Mouse (Mus musculus) embryonic facial prominence, embryonic 14.5 days (tissue): Measurements from ENCODE around the gene Snx29. TPM values are rescaled to one million over a fixed set of nuclear protein-coding genes. Genes with fewer than 3 reads are reported as not detected.
"Not testable (repeated sequence)": the region's sequence is repeated elsewhere in the genome, so short reads cannot be mapped to it uniquely, and the experiment has no call there.

Experiments used
- ATAC-seq: fragments of 200-750 bp; cut with Nextera tagmentation; 2 replicates; pipeline ENCODE4 v1.8.0; 2017; ENCODE audit warnings: low read depth, moderate number of reproducible peaks, moderate TSS enrichment
- DNase-seq: peaks from one replicate; pipeline ENCODE4 v3.0.0-alpha.2; 2015; ENCODE audit warnings: low spot score
- H3K27ac ChIP-seq: fragments of 300-500 bp; sonication (generic); replicated peaks from 2 replicates; pipeline ENCODE4 v1.5.1; 2014; ENCODE audit warnings: low read depth, mild to moderate bottlenecking, low read length, moderate library complexity
- H3K27me3 ChIP-seq: fragments of 300-500 bp; sonication (generic); replicated peaks from 2 replicates; pipeline ENCODE4 v1.6.1; 2014; ENCODE audit warnings: low read length; ENCODE audit not compliant: control insufficient read depth, insufficient read depth
- H3K36me3 ChIP-seq: fragments of 300-500 bp; sonication (generic); 2 replicates; pipeline ENCODE4 v1.6.1; 2014; ENCODE audit warnings: low read length, mixed read lengths; ENCODE audit not compliant: control insufficient read depth, insufficient read depth
- H3K4me1 ChIP-seq: fragments of 300-500 bp; sonication (generic); 2 replicates; pipeline ENCODE4 v1.6.1; 2014; ENCODE audit warnings: antibody characterized with exemption, low read length; ENCODE audit not compliant: control insufficient read depth, insufficient read depth
- H3K4me2 ChIP-seq: fragments of 300-500 bp; sonication (generic); 2 replicates; pipeline ENCODE4 v1.6.1; 2014; ENCODE audit warnings: low read depth, mild to moderate bottlenecking, low read length, moderate library complexity, mixed read lengths
- H3K4me3 ChIP-seq: fragments of 300-500 bp; sonication (generic); 2 replicates; pipeline ENCODE4 v1.5.1; 2014; ENCODE audit warnings: low read depth, mild to moderate bottlenecking, low read length
- H3K9ac ChIP-seq: fragments of 300-500 bp; sonication (generic); 2 replicates; pipeline ENCODE4 v1.6.1; 2014; ENCODE audit warnings: low read depth, mild to moderate bottlenecking, low read length, moderate library complexity, mixed read lengths
- H3K9me3 ChIP-seq: fragments of 300-500 bp; sonication (generic); 2 replicates; pipeline ENCODE4 v1.6.1; 2016; ENCODE audit warnings: low read length; ENCODE audit not compliant: control insufficient read depth
- WGBS: fragments of 180-500 bp; shearing (Covaris S2); extraction: QIAGEN DNeasy Blood & Tissue Kit; methylation state at CpG from one replicate; pipeline ENCODE4 v1.1.7; 2014; 5-methylcytosine and 5-hydroxymethylcytosine counted together
- polyA plus RNA-seq: library from polyadenylated mRNA; unstranded; fragments of >200 nt; fragmentation: Nextera tagmentation; extraction: Ambion mirVana; gene quantifications from 2 replicates; pipeline ENCODE4 v1.2.1, GENCODE M21; 2014

Snx29 gene
- polyA plus RNA-seq, 1 experiment from 2014 or later = 9.7 TPM

DNA sequence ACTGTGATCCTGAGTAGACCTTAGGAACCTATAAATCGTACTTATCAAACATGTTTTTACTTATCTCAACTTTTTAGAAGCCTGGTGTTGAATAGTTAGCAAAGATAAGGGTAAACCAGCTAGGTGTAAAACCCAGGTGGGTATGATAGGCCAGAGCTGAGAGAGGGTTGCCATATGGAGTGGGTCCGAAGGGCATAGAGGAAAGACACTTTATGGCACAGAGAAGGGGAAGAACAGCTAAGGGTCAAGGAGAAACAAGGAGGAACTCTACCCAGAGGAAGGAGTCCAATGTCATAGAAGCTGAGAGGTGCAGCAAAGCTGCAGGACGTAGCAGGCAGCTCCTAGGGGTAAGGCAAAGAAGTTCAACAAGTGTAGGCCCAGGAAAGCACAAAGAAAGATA lies 244.9 kb downstream of the Snx29 start:
- DNase-seq (no peak), ATAC-seq (no peak)
- Histone ChIP-seq H3K27ac (no peak overlapping the region), H3K4me2 (no peak overlapping the region), H3K9ac (no peak overlapping the region), H3K4me3 (no peak overlapping the region), H3K4me1 (no peaks in the 10 kb centered on the region), H3K9me3 (no peaks in the 10 kb centered on the region), H3K27me3 (no peaks in the 10 kb centered on the region), H3K36me3 (no peaks in the 10 kb centered on the region)
- WGBS = 77% methylated on average over 3 of the region's 3 CpGs

DNA sequence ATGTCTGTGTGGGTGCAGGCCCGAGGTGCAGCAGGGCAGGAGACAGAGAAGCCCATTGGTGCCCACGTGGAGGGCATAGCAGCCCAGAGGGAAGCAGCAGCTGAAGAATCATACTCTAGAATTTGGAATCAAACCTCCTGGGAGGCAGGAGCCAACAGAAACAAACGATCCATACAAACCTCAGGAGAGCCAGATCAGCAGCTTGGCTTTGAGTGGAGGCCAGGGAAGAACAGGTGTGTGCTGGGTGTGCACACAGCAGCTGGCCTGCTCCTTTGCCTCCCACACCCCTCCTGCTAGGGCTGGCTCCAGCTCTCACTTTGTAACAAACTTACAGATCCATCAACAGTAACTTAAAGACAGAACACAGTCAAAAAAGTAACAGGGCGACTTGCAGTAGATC lies 245.4 kb downstream of the Snx29 start:
- Histone ChIP-seq H3K36me3 (no peaks in the 10 kb centered on the region), H3K9me3 (no peaks in the 10 kb centered on the region), H3K27ac (no peak overlapping the region), H3K9ac (no peak overlapping the region), H3K4me1 (no peaks in the 10 kb centered on the region), H3K4me3 (no peak overlapping the region), H3K4me2 (no peak overlapping the region), H3K27me3 (no peaks in the 10 kb centered on the region)
- ATAC-seq (peak; percentile 82), DNase-seq (peak; percentile 68)
- WGBS = 58% methylated on average over 4 of the region's 4 CpGs

DNA sequence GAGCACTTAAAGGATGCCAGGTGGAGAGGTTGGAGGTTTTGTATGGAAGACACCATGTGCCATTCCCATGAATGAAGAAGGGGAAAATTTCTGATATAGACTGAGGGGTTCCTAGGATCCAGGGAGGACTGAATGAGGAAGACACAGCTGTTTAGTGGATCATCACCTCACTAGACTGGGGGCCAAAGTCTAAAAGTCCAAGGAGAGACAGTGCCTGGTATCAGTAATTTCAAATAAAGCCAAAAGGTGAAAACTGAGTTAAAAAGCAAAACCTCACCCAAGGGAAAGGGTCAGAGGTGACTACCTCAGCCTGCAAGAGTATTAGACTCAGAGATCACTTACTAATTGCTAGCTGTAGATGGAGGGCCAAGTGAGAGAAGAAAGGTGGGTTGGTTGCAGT lies 245.9 kb downstream of the Snx29 start:
- Histone ChIP-seq H3K4me1 (no peaks in the 10 kb centered on the region), H3K9me3 (no peaks in the 10 kb centered on the region), H3K27ac (no peak overlapping the region), H3K4me3 (no peak overlapping the region), H3K36me3 (no peaks in the 10 kb centered on the region), H3K4me2 (no peak overlapping the region), H3K27me3 (no peaks in the 10 kb centered on the region), H3K9ac (no peak overlapping the region)
- ATAC-seq = no peak
- DNase-seq = no peak

DNA sequence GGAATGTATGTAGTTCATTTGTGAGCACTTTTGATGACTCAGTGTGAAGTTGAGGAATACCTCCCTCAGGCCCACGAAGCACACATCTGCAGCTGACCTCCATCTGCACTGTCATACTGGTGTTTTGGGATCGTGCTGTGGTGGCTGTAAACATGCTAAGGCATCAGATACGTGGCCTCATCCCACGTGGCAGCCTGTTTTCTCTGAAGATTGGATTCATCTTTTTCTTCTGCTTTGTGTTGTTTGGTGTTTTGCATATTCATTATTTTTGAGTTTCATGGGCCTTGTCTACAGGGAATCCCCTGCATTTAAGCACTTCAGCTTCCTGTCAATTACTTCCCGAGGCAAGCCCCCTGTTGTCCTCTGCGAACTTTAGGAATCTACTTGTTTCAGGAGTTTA lies 246.4 kb downstream of the Snx29 start:
- Histone ChIP-seq H3K27me3 (no peaks in the 10 kb centered on the region), H3K9ac (no peak overlapping the region), H3K4me3 (no peak overlapping the region), H3K4me2 (no peak overlapping the region), H3K9me3 (no peaks in the 10 kb centered on the region), H3K27ac (no peak overlapping the region), H3K36me3 (no peaks in the 10 kb centered on the region), H3K4me1 (no peaks in the 10 kb centered on the region)
- DNase-seq (no peak), ATAC-seq (no peak)
- WGBS = 66% methylated on average over 6 of the region's 6 CpGs

DNA sequence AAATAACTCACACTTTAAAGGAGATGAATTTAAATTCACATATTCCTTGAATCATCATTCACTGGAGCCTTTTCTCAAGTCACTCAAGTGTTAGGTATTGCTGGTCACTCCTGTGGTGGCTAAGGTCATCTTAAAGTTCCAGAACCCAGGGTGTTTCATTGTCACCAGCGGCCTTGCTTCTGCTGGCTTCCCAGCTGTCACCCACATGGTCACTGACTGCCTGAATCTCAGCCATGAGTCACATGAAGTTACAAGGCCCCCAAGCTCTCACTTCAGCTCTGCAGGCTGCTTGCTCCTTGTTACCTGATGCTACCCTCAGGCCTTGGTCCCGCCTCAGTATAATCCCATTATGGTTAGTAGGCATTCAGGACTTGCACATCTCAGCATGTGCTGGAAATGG lies 247.4 kb downstream of the Snx29 start:
- no peak for DNase-seq
- H3K27me3 ChIP-seq = no peaks in the 10 kb centered on the region
- no peaks in the 10 kb centered on the region for H3K9me3 ChIP-seq
- H3K4me3 ChIP-seq = no peak overlapping the region
- no peak overlapping the region for H3K9ac ChIP-seq
- no peaks in the 10 kb centered on the region for H3K36me3 ChIP-seq
- no peak for ATAC-seq
- WGBS = 57% methylated on average over 2 of the region's 2 CpGs
- no peak overlapping the region for H3K27ac ChIP-seq
- no peak overlapping the region for H3K4me2 ChIP-seq
- no peaks in the 10 kb centered on the region for H3K4me1 ChIP-seq

DNA sequence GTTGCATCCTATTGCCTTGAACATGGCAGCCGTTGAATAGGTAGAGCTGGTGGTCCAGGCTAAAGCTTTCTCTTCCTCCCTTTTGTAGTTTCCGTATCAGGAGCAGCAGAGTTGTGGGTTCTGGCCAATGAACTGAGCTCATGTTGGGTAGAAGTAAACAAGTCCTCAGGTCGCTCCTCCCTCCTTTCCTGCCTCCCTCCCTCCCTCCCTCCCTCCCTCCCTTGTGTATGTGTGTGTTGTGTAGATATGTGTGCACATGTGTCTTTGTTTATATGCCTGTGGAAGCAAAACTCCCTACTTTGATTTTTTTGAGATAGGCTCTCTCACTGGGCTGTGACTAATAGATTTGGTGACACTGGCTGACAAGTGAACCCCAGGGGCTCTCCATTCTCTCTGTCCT lies 251.8 kb downstream of the Snx29 start:
- Histone ChIP-seq H3K9me3 (no peaks in the 10 kb centered on the region), H3K27ac (no peak overlapping the region), H3K4me1 (no peaks in the 10 kb centered on the region), H3K9ac (no peak overlapping the region), H3K36me3 (no peaks in the 10 kb centered on the region), H3K27me3 (no peaks in the 10 kb centered on the region), H3K4me3 (no peak overlapping the region), H3K4me2 (no peak overlapping the region)
- ATAC-seq (no peak), DNase-seq (no peak)
- 83% methylated on average over 3 of the region's 3 CpGs for WGBS

DNA sequence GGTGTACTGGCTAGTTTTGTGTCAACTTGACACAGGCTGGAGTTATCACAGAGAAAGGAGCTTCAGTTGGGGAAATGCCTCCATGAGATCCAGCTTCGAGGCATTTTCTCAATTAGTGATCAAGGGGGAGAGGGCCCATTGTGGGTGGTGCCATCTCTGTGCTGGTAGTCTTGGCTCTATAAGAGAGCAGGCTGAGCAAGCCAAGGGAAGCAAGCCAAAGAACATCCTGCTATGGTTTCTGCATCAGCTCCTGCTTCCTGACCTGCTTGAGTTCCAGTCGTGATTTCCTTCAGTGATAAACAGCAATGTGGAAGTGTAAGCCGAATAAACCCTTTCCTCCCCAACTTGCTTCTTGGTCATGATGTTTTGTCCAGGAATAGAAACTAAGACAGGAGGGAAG lies 253.0 kb downstream of the Snx29 start:
- WGBS = 46% methylated on average over 3 of the region's 3 CpGs
- not testable (repeated sequence) for H3K27ac ChIP-seq, H3K36me3 ChIP-seq, H3K4me2 ChIP-seq, H3K27me3 ChIP-seq, DNase-seq, H3K9ac ChIP-seq, H3K4me3 ChIP-seq, ATAC-seq, H3K4me1 ChIP-seq, H3K9me3 ChIP-seq

DNA sequence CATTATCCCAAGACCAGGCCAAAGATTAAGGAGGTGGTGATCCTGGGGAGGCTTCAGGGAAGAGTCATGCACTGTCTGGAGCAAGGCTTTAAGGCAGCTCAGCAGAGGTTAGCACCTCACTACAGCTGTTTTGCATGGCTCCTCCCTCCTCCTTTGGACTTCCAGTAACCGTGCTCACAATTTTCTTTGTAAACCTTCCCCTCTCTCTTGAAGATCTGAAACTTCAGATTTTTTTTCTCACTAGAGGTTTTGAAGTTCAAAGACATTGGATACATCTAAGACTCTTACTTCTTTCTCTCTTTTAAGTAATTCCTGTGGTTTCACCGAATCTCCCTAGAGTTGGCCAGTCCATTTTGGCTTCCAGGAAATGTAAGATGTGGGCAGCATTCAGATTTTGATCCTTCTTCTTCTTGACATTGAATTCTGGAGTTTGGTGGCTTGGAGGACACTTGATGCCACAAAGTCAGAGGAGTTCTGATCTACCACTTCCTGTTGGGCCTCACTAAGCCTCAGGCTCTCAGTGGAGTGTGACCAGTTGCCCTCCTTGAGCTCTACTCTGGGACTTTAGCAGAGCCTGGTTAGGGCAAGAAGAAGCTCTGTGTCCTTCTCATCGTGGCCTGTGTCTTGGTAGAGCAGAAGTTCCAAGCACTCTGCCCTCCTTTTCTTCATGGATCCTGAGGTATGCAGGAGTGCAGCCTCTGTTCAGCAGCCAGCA lies 255.0 kb downstream of the Snx29 start:
- Histone ChIP-seq H3K4me3 (no peak overlapping the region), H3K9me3 (no peaks in the 10 kb centered on the region), H3K36me3 (no peaks in the 10 kb centered on the region), H3K4me1 (no peaks in the 10 kb centered on the region), H3K9ac (no peak overlapping the region), H3K27me3 (no peaks in the 10 kb centered on the region), H3K27ac (no peak overlapping the region), H3K4me2 (no peak overlapping the region)
- DNase-seq (no peak), ATAC-seq (no peak)
- 70% methylated on average over 3 of the region's 3 CpGs for WGBS

DNA sequence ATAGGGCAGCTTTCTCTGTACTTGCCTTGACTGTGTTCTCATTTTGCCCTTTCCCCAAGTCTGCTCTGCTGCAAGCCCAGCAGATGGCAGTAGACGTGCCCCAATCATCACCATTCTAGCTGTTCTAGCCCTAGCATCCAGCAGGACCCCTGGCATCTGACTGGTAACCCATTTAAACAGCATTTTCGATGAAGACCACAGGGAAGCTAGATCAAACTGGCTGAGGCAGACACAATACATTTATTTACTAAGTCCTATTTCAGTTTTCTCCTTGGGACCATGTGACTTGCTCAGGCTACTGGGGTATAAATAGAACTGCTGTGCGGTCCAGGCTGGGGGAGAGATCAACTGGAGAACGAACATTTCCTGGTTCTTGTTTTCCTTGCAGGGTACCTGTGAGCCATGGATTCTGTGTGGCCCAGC lies 257.0 kb downstream of the Snx29 start:
- Histone ChIP-seq H3K27ac (no peak overlapping the region), H3K9me3 (no peaks in the 10 kb centered on the region), H3K9ac (no peak overlapping the region), H3K27me3 (no peaks in the 10 kb centered on the region), H3K4me3 (no peak overlapping the region), H3K4me2 (no peak overlapping the region), H3K4me1 (no peaks in the 10 kb centered on the region), H3K36me3 (no peaks in the 10 kb centered on the region)
- peak; percentile 65 for DNase-seq
- ATAC-seq = peak; percentile 71; the same call in 1 of the 2 replicates
- WGBS = 54% methylated on average over 4 of the region's 4 CpGs
